Mouse (Mus musculus) natural killer cell, adult 2 months (primary cell): Measurements from ENCODE around the gene Pde4b.
A peak's percentile ranks its signal among the peaks of the same experiment; 100 is the strongest.

ENCODE experiments used
- DNase-seq, 2 experiments: peaks; one replicate each; pipeline ENCODE4 v3.0.0; 2022; ENCODE audit warnings: low spot score in 2 of 2

Pde4b gene

GRCm38 (mm10) chr4:102177258-102177657 is 89.9 kb downstream of the Pde4b start:
- DNase-seq: no peak

GRCm38 (mm10) chr4:102186888-102187287 is 99.5 kb downstream of the Pde4b start:
- no peak for DNase-seq

- DNase-seq: no peak
These were observed 110.4 kb downstream of the Pde4b start for GRCm38 (mm10) chr4:102197707-102198106.

GRCm38 (mm10) chr4:102209773-102210172 is 122.4 kb downstream of the Pde4b start:
- no peak for DNase-seq

GRCm38 (mm10) chr4:102226700-102227099 is 139.4 kb downstream of the Pde4b start:
- DNase-seq: peak; percentile 3 to 7

- DNase-seq: no peak
These were observed 141.7 kb downstream of the Pde4b start for GRCm38 (mm10) chr4:102228953-102229586.

- no peak for DNase-seq
These were observed 143.6 kb downstream of the Pde4b start for GRCm38 (mm10) chr4:102230898-102231297.

GRCm38 (mm10) chr4:102233633-102234032 is 146.3 kb downstream of the Pde4b start:
- no peak for DNase-seq

GRCm38 (mm10) chr4:102235151-102235550 is 147.8 kb downstream of the Pde4b start:
- no peak for DNase-seq

- DNase-seq: no peak
These were observed 151.8 kb downstream of the Pde4b start for GRCm38 (mm10) chr4:102239102-102239501.

- DNase-seq: no peak
These were observed 152.5 kb downstream of the Pde4b start for GRCm38 (mm10) chr4:102239657-102240390.

GRCm38 (mm10) chr4:102240754-102241427 is 153.5 kb downstream of the Pde4b start:
- DNase-seq: no peak

- no peak for DNase-seq
These were observed 166.7 kb downstream of the Pde4b start for GRCm38 (mm10) chr4:102253994-102254393.

GRCm38 (mm10) chr4:102254466-102255294 is 167.3 kb downstream of the Pde4b start:
- no peak for DNase-seq

GRCm38 (mm10) chr4:102255295-102255670 is 167.9 kb downstream of the Pde4b start:
- no peak for DNase-seq

- DNase-seq: no peak
These were observed 169.0 kb downstream of the Pde4b start for GRCm38 (mm10) chr4:102256170-102256960.

GRCm38 (mm10) chr4:102260216-102260615 is 172.9 kb downstream of the Pde4b start:
- no peak for DNase-seq

GRCm38 (mm10) chr4:102272313-102272712 is 185.0 kb downstream of the Pde4b start:
- no peak for DNase-seq

GRCm38 (mm10) chr4:102272749-102273148 is 185.4 kb downstream of the Pde4b start:
- peak; percentile 3 to 21 for DNase-seq

GRCm38 (mm10) chr4:102275716-102276115 is 188.4 kb downstream of the Pde4b start:
- DNase-seq: no peak

- peak in 1 of 2 experiments; percentile 5 for DNase-seq
These were observed 191.6 kb downstream of the Pde4b start for GRCm38 (mm10) chr4:102278958-102279357.
